Mouse (Mus musculus): ENCODE measurements around the gene Zfp574.

- TF ChIP-seq POLR2A (IDR thresholded peaks at IDR 0.05; ENCODE audit: low read depth, low read length) (no peak), CTCF (IDR thresholded peaks at IDR 0.05; ENCODE audit: extremely low read depth, insufficient read depth, insufficient read length, insufficient replicate concordance) (no peak)
These were observed 48.9 kb downstream of the Zfp574 start for GRCm38 (mm10) chr7:25121240-25121786.
